Mouse (Mus musculus) kidney, embryonic 15.5 days (tissue): ENCODE results near the gene Padi2. TPM values are rescaled to one million over a fixed set of nuclear protein-coding genes. Genes with fewer than 3 reads are reported as not detected.

Experiments used
- ATAC-seq: fragments of 200-750 bp; cut with Nextera tagmentation; replicated peaks from 2 replicates; pipeline ENCODE4 v1.8.0; 2017; ENCODE audit warnings: moderate TSS enrichment; ENCODE audit not compliant: low FRiP score
- H3K27ac ChIP-seq: fragments of 300-500 bp; sonication (generic); 2 replicates; pipeline ENCODE4 v1.5.1; 2015; ENCODE audit warnings: mild to moderate bottlenecking, inconsistent platforms
- H3K27me3 ChIP-seq: fragments of 300-500 bp; sonication (generic); 2 replicates; pipeline ENCODE4 v1.6.1; 2015; ENCODE audit warnings: inconsistent platforms
- H3K36me3 ChIP-seq: fragments of 300-500 bp; sonication (generic); 2 replicates; pipeline ENCODE4 v1.6.1; 2015; ENCODE audit warnings: inconsistent platforms
- H3K4me1 ChIP-seq: fragments of 300-500 bp; sonication (generic); 2 replicates; pipeline ENCODE4 v1.6.1; 2015; ENCODE audit warnings: inconsistent platforms
- H3K4me2 ChIP-seq: fragments of 300-500 bp; sonication (generic); 2 replicates; pipeline ENCODE4 v1.6.1; 2015; ENCODE audit warnings: moderate library complexity, mild to moderate bottlenecking, inconsistent platforms
- H3K4me3 ChIP-seq: fragments of 300-500 bp; sonication (generic); replicated peaks from 2 replicates; pipeline ENCODE4 v1.5.1; 2015; ENCODE audit warnings: mild to moderate bottlenecking, inconsistent platforms
- H3K9ac ChIP-seq: fragments of 300-500 bp; sonication (generic); 2 replicates; pipeline ENCODE4 v1.6.1; 2015; ENCODE audit warnings: mild to moderate bottlenecking, inconsistent platforms
- H3K9me3 ChIP-seq: fragments of 300-500 bp; sonication (generic); replicated peaks from 2 replicates; pipeline ENCODE4 v1.6.1; 2016; ENCODE audit warnings: inconsistent platforms
- WGBS: fragments of 180-500 bp; shearing (Covaris S2); methylation state at CpG from one replicate; pipeline ENCODE4 v1.1.7; 2015; ENCODE audit warnings: mixed read lengths; 5-methylcytosine and 5-hydroxymethylcytosine counted together
- polyA plus RNA-seq: library from polyadenylated mRNA; unstranded; fragments of >200 nt; fragmentation: Nextera tagmentation; extraction: Ambion mirVana; gene quantifications from 2 replicates; pipeline ENCODE4 v1.2.1, GENCODE M21; 2015

Gene Padi2
- polyA plus RNA-seq, 1 experiment from 2014 or later = 18.7 TPM

- Histone ChIP-seq H3K9me3 (no peaks in the 10 kb centered on the region), H3K9ac (no peak overlapping the region), H3K4me1 (peaks cover 23% of the 10 kb centered on the region), H3K27ac (no peak overlapping the region), H3K27me3 (no peaks in the 10 kb centered on the region), H3K4me2 (no peak overlapping the region), H3K36me3 (no peaks in the 10 kb centered on the region), H3K4me3 (no peak overlapping the region)
- WGBS = 66% methylated on average over 8 of the region's 8 CpGs
- no peak for ATAC-seq
These were observed 23.6 kb downstream of the Padi2 start for GRCm38 (mm10) chr4:140929745-140930144.

GRCm38 (mm10) chr4:140930900-140931470 lies 24.8 kb downstream of the Padi2 start:
- no peak overlapping the region for H3K9ac ChIP-seq
- 74% methylated on average over 10 of the region's 10 CpGs for WGBS

GRCm38 (mm10) chr4:140935643-140936042 lies 29.5 kb downstream of the Padi2 start:
- H3K4me3 ChIP-seq = no peak overlapping the region
- H3K4me1 ChIP-seq = peaks cover 8% of the 10 kb centered on the region
- no peak overlapping the region for H3K9ac ChIP-seq
- no peaks in the 10 kb centered on the region for H3K27me3 ChIP-seq
- no peaks in the 10 kb centered on the region; the same call in 1 of the 2 replicates for H3K36me3 ChIP-seq
- no peak overlapping the region for H3K4me2 ChIP-seq
- no peak for ATAC-seq
- H3K27ac ChIP-seq = no peak overlapping the region
- 74% methylated on average over 9 of the region's 9 CpGs for WGBS
- H3K9me3 ChIP-seq = peaks cover 5% of the 10 kb centered on the region; the same call in 1 of the 2 replicates

More at GRCm38 (mm10) chr4:140930900-140931470, 24.8 kb downstream of the Padi2 start:
- peaks cover 19% of the 10 kb centered on the region for H3K4me1 ChIP-seq
- H3K36me3 ChIP-seq = no peaks in the 10 kb centered on the region
- no peak for ATAC-seq
- no peak overlapping the region for H3K27ac ChIP-seq
- H3K9me3 ChIP-seq = no peaks in the 10 kb centered on the region
- no peak overlapping the region for H3K4me3 ChIP-seq
- H3K4me2 ChIP-seq = no peak overlapping the region
- H3K27me3 ChIP-seq = no peaks in the 10 kb centered on the region

- 88% methylated on average over 12 of the region's 12 CpGs for WGBS
- Histone ChIP-seq H3K4me2 (no peak overlapping the region), H3K9me3 (0 out of 2 replicates have a peak, but pooled peaks cover 3% of the 10 kb centered on the region), H3K9ac (no peak overlapping the region), H3K27ac (no peak overlapping the region), H3K27me3 (no peaks in the 10 kb centered on the region), H3K36me3 (no peaks in the 10 kb centered on the region), H3K4me3 (no peak overlapping the region), H3K4me1 (peaks cover 21% of the 10 kb centered on the region)
- no peak for ATAC-seq
These were observed 38.2 kb downstream of the Padi2 start for GRCm38 (mm10) chr4:140944356-140944755.

GRCm38 (mm10) chr4:140944961-140945442 lies 38.9 kb downstream of the Padi2 start:
- no peak for ATAC-seq
- Histone ChIP-seq H3K27me3 (no peaks in the 10 kb centered on the region), H3K4me3 (no peak overlapping the region), H3K4me1 (peaks cover 21% of the 10 kb centered on the region), H3K36me3 (no peaks in the 10 kb centered on the region), H3K9me3 (0 out of 2 replicates have a peak, but pooled peaks cover 3% of the 10 kb centered on the region), H3K27ac (no peak overlapping the region), H3K9ac (no peak overlapping the region), H3K4me2 (no peak overlapping the region)
- 83% methylated on average over 5 of the region's 5 CpGs for WGBS

GRCm38 (mm10) chr4:140945571-140945970 lies 39.4 kb downstream of the Padi2 start:
- H3K36me3 ChIP-seq = no peaks in the 10 kb centered on the region
- H3K9ac ChIP-seq = no peak overlapping the region
- no peaks in the 10 kb centered on the region for H3K27me3 ChIP-seq
- H3K4me1 ChIP-seq = peaks cover 21% of the 10 kb centered on the region
- WGBS = 89% methylated on average over 4 of the region's 4 CpGs
- no peak overlapping the region for H3K4me2 ChIP-seq
- no peak overlapping the region for H3K27ac ChIP-seq
- H3K4me3 ChIP-seq = no peak overlapping the region
- no peak for ATAC-seq
- H3K9me3 ChIP-seq = 0 out of 2 replicates have a peak, but pooled peaks cover 3% of the 10 kb centered on the region

- Histone ChIP-seq H3K27me3 (no peaks in the 10 kb centered on the region), H3K27ac (no peak overlapping the region), H3K9ac (no peak overlapping the region), H3K9me3 (0 out of 2 replicates have a peak, but pooled peaks cover 3% of the 10 kb centered on the region), H3K4me3 (no peak overlapping the region), H3K36me3 (no peaks in the 10 kb centered on the region), H3K4me2 (no peak overlapping the region), H3K4me1 (peaks cover 21% of the 10 kb centered on the region)
- 64% methylated on average over 4 of the region's 4 CpGs for WGBS
- no peak for ATAC-seq
These were observed 39.9 kb downstream of the Padi2 start for GRCm38 (mm10) chr4:140946048-140946447.

GRCm38 (mm10) chr4:140946580-140947205 lies 40.5 kb downstream of the Padi2 start:
- Histone ChIP-seq H3K36me3 (no peaks in the 10 kb centered on the region), H3K27me3 (no peaks in the 10 kb centered on the region), H3K9ac (no peak overlapping the region), H3K27ac (0 out of 2 replicates have a peak overlapping the region, but pooled peaks have one; percentile 3), H3K9me3 (0 out of 2 replicates have a peak, but pooled peaks cover 3% of the 10 kb centered on the region), H3K4me2 (no peak overlapping the region), H3K4me1 (peaks cover 21% of the 10 kb centered on the region), H3K4me3 (no peak overlapping the region)
- WGBS = 49% methylated on average over 14 of the region's 14 CpGs
- ATAC-seq = no peak; the same call in 1 of the 2 replicates

- ATAC-seq = no peak
- H3K36me3 ChIP-seq = no peaks in the 10 kb centered on the region
These were observed 41.6 kb downstream of the Padi2 start for GRCm38 (mm10) chr4:140947487-140948440.

GRCm38 (mm10) chr4:140948481-140948880 lies 42.3 kb downstream of the Padi2 start:
- H3K27me3 ChIP-seq = no peaks in the 10 kb centered on the region
- ATAC-seq = no peak
- H3K9ac ChIP-seq = no peak overlapping the region
- no peak overlapping the region for H3K27ac ChIP-seq
- H3K36me3 ChIP-seq = no peaks in the 10 kb centered on the region
- H3K4me1 ChIP-seq = peaks cover 21% of the 10 kb centered on the region
- H3K9me3 ChIP-seq = 0 out of 2 replicates have a peak, but pooled peaks cover 3% of the 10 kb centered on the region
- WGBS = 73% methylated on average over 6 of the region's 6 CpGs
- no peak overlapping the region for H3K4me2 ChIP-seq
- H3K4me3 ChIP-seq = no peak overlapping the region

More at GRCm38 (mm10) chr4:140947487-140948440, 41.6 kb downstream of the Padi2 start:
- Histone ChIP-seq H3K9me3 (0 out of 2 replicates have a peak, but pooled peaks cover 3% of the 10 kb centered on the region), H3K4me1 (peaks cover 21% of the 10 kb centered on the region), H3K4me2 (no peak overlapping the region), H3K9ac (no peak overlapping the region), H3K27me3 (no peaks in the 10 kb centered on the region), H3K27ac (peak overlapping the region; percentile 45; the same call in 1 of the 2 replicates), H3K4me3 (no peak overlapping the region)
- 68% methylated on average over 12 of the region's 12 CpGs for WGBS

- no peaks in the 10 kb centered on the region for H3K36me3 ChIP-seq
- peaks cover 21% of the 10 kb centered on the region for H3K4me1 ChIP-seq
- no peak for ATAC-seq
- H3K4me3 ChIP-seq = no peak overlapping the region
- 84% methylated on average over 8 of the region's 8 CpGs for WGBS
- no peaks in the 10 kb centered on the region for H3K27me3 ChIP-seq
- no peaks in the 10 kb centered on the region for H3K9me3 ChIP-seq
- no peak overlapping the region for H3K9ac ChIP-seq
- no peak overlapping the region for H3K4me2 ChIP-seq
- no peak overlapping the region for H3K27ac ChIP-seq
These were observed 42.9 kb downstream of the Padi2 start for GRCm38 (mm10) chr4:140949052-140949451.
